Mouse (Mus musculus) frontal cortex, postnatal 14 days (tissue): ENCODE data around the gene Stk24.

ENCODE experiments used
- DNase-seq, 2 experiments: peaks; one replicate each; pipeline ENCODE4 v3.0.0; 2022; ENCODE audit warnings: low spot score in 2 of 2

Gene Stk24

GRCm38 (mm10) chr14:121262606-121263005 is 117.2 kb downstream of the Stk24 start:
- DNase-seq, result no peak

GRCm38 (mm10) chr14:121261229-121261879 is 118.5 kb downstream of the Stk24 start:
- no peak for DNase-seq

GRCm38 (mm10) chr14:121259789-121260188 is 120.0 kb downstream of the Stk24 start:
- peak in 1 of 2 experiments; percentile 68 for DNase-seq

- DNase-seq, result no peak
Measured at GRCm38 (mm10) chr14:121259332-121259731, 120.5 kb downstream of the Stk24 start.

GRCm38 (mm10) chr14:121256896-121257295 is 122.9 kb downstream of the Stk24 start:
- no peak for DNase-seq

GRCm38 (mm10) chr14:121255469-121255868 is 124.3 kb downstream of the Stk24 start:
- no peak for DNase-seq

- no peak for DNase-seq
Measured at GRCm38 (mm10) chr14:121254869-121255268, 124.9 kb downstream of the Stk24 start.

- no peak for DNase-seq
Measured at GRCm38 (mm10) chr14:121252542-121252941, 127.3 kb downstream of the Stk24 start.

- no peak for DNase-seq
Measured at GRCm38 (mm10) chr14:121251708-121252107, 128.1 kb downstream of the Stk24 start.

GRCm38 (mm10) chr14:121251099-121251498 is 128.7 kb downstream of the Stk24 start:
- no peak for DNase-seq

- DNase-seq, result no peak
Measured at GRCm38 (mm10) chr14:121248346-121248745, 131.5 kb downstream of the Stk24 start.

GRCm38 (mm10) chr14:121247287-121247686 is 132.5 kb downstream of the Stk24 start:
- no peak for DNase-seq

- no peak for DNase-seq
Measured at GRCm38 (mm10) chr14:121246048-121246731, 133.6 kb downstream of the Stk24 start.

GRCm38 (mm10) chr14:121244104-121244503 is 135.7 kb downstream of the Stk24 start:
- DNase-seq, result no peak

GRCm38 (mm10) chr14:121239386-121239785 is 140.4 kb downstream of the Stk24 start:
- no peak for DNase-seq

- DNase-seq, result no peak
Measured at GRCm38 (mm10) chr14:121238727-121239126, 141.1 kb downstream of the Stk24 start.

GRCm38 (mm10) chr14:121236736-121237135 is 143.1 kb downstream of the Stk24 start:
- no peak for DNase-seq
